Mouse (Mus musculus): ENCODE data around the gene Ifnar2. TPM values are rescaled to one million over a fixed set of nuclear protein-coding genes. Genes with fewer than 3 reads are reported as not detected.

Gene Ifnar2
- polyA plus RNA-seq, 1 experiment from 2014 or later, result 34.0 TPM

- H3K9me3 ChIP-seq (replicated peaks), result no peaks in the 10 kb centered on the region
- peaks cover 6% of the 10 kb centered on the region for H3K4me1 ChIP-seq
- H3K36me3 ChIP-seq, result peaks cover 12% of the 10 kb centered on the region
- 81% methylated on average over 4 of the region's 4 CpGs for WGBS
- H3K4me2 ChIP-seq (replicated peaks), result no peak overlapping the region
- H3K4me3 ChIP-seq, result no peak overlapping the region
- no peaks in the 10 kb centered on the region for H3K27me3 ChIP-seq
- ATAC-seq (ENCODE audit: low FRiP score), result no peak
- no peak overlapping the region for H3K27ac ChIP-seq
- H3K9ac ChIP-seq, result no peak overlapping the region
These were observed 9.0 kb downstream of the Ifnar2 start for GRCm38 (mm10) chr16:91381606-91382005.

- H3K4me1 ChIP-seq, result peaks cover 6% of the 10 kb centered on the region
These were observed 9.7 kb downstream of the Ifnar2 start for GRCm38 (mm10) chr16:91382261-91382790.

GRCm38 (mm10) chr16:91384221-91384620 is 11.6 kb downstream of the Ifnar2 start:
- 87% methylated on average over 4 of the region's 4 CpGs for WGBS
- ATAC-seq (ENCODE audit: low FRiP score), result no peak

More at GRCm38 (mm10) chr16:91382261-91382790, 9.7 kb downstream of the Ifnar2 start:
- Histone ChIP-seq H3K36me3 (peaks cover 19% of the 10 kb centered on the region), H3K27me3 (no peaks in the 10 kb centered on the region), H3K9ac (no peak overlapping the region), H3K4me2 (replicated peaks) (no peak overlapping the region), H3K27ac (no peak overlapping the region), H3K9me3 (replicated peaks) (no peaks in the 10 kb centered on the region), H3K4me3 (no peak overlapping the region)
- 88% methylated on average over 9 of the region's 9 CpGs for WGBS
- ATAC-seq (ENCODE audit: low FRiP score), result no peak

GRCm38 (mm10) chr16:91385621-91386020 is 13.0 kb downstream of the Ifnar2 start:
- Histone ChIP-seq H3K27me3 (no peaks in the 10 kb centered on the region), H3K9ac (no peak overlapping the region), H3K9me3 (replicated peaks) (no peaks in the 10 kb centered on the region), H3K36me3 (peaks cover 40% of the 10 kb centered on the region), H3K4me2 (replicated peaks) (no peak overlapping the region), H3K27ac (no peak overlapping the region), H3K4me3 (no peak overlapping the region), H3K4me1 (no peaks in the 10 kb centered on the region)
- ATAC-seq (ENCODE audit: low FRiP score), result no peak
- WGBS, result 63% methylated on average over 10 of the region's 10 CpGs

More at GRCm38 (mm10) chr16:91384221-91384620, 11.6 kb downstream of the Ifnar2 start:
- no peak overlapping the region for H3K4me2 ChIP-seq (replicated peaks)
- peaks cover 33% of the 10 kb centered on the region for H3K36me3 ChIP-seq
- H3K27me3 ChIP-seq, result no peaks in the 10 kb centered on the region
- H3K9ac ChIP-seq, result no peak overlapping the region
- no peaks in the 10 kb centered on the region for H3K4me1 ChIP-seq
- H3K4me3 ChIP-seq, result no peak overlapping the region
- H3K9me3 ChIP-seq (replicated peaks), result no peaks in the 10 kb centered on the region
- no peak overlapping the region for H3K27ac ChIP-seq

- 89% methylated on average over 10 of the region's 10 CpGs for WGBS
- H3K4me2 ChIP-seq (replicated peaks), result no peak overlapping the region
- no peaks in the 10 kb centered on the region for H3K9me3 ChIP-seq (replicated peaks)
- no peaks in the 10 kb centered on the region for H3K27me3 ChIP-seq
- H3K9ac ChIP-seq, result no peak overlapping the region
- no peak overlapping the region for H3K4me3 ChIP-seq
- no peak for ATAC-seq (ENCODE audit: low FRiP score)
- peaks cover 41% of the 10 kb centered on the region for H3K36me3 ChIP-seq
- no peaks in the 10 kb centered on the region for H3K4me1 ChIP-seq
- H3K27ac ChIP-seq, result no peak overlapping the region
These were observed 14.0 kb downstream of the Ifnar2 start for GRCm38 (mm10) chr16:91386419-91387120.

GRCm38 (mm10) chr16:91387121-91387486 is 14.5 kb downstream of the Ifnar2 start:
- Histone ChIP-seq H3K36me3 (peaks cover 46% of the 10 kb centered on the region), H3K4me1 (no peaks in the 10 kb centered on the region), H3K4me3 (no peak overlapping the region), H3K4me2 (replicated peaks) (no peak overlapping the region), H3K9ac (no peak overlapping the region), H3K27me3 (no peaks in the 10 kb centered on the region), H3K9me3 (replicated peaks) (no peaks in the 10 kb centered on the region), H3K27ac (no peak overlapping the region)
- ATAC-seq (ENCODE audit: low FRiP score), result no peak
- 88% methylated on average over 3 of the region's 3 CpGs for WGBS

GRCm38 (mm10) chr16:91390100-91390499 is 17.5 kb downstream of the Ifnar2 start:
- no peaks in the 10 kb centered on the region for H3K9me3 ChIP-seq (replicated peaks)
- H3K27ac ChIP-seq, result no peak overlapping the region

GRCm38 (mm10) chr16:91391421-91391820 is 18.8 kb downstream of the Ifnar2 start, which contains the start of gene Gm21970:
Gene Gm21970, plus strand, starts transcription at chr16:91391721.
- Histone ChIP-seq H3K4me2 (replicated peaks) (no peak within 1 kb of the TSS), H3K9ac (no peak within 1 kb of the TSS), H3K27me3 (no peaks in the 10 kb centered on the region), H3K4me3 (no peak within 1 kb of the TSS), H3K4me1 (no peaks in the 10 kb centered on the region), H3K27ac (no peak within 1 kb of the TSS), H3K9me3 (replicated peaks) (no peaks in the 10 kb centered on the region), H3K36me3 (peaks cover 63% of the 10 kb centered on the region)
- 89% methylated on average over 5 of the region's 5 CpGs for WGBS
- no peak for ATAC-seq (ENCODE audit: low FRiP score)

More at GRCm38 (mm10) chr16:91390100-91390499, 17.5 kb downstream of the Ifnar2 start:
- no peak overlapping the region for H3K4me3 ChIP-seq
- peaks cover 58% of the 10 kb centered on the region for H3K36me3 ChIP-seq
- H3K4me2 ChIP-seq (replicated peaks), result no peak overlapping the region
- 87% methylated on average over 4 of the region's 4 CpGs for WGBS
- H3K9ac ChIP-seq, result no peak overlapping the region
- no peaks in the 10 kb centered on the region for H3K4me1 ChIP-seq
- no peaks in the 10 kb centered on the region for H3K27me3 ChIP-seq
- no peak for ATAC-seq (ENCODE audit: low FRiP score)

GRCm38 (mm10) chr16:91394826-91395410 is 22.3 kb downstream of the Ifnar2 start:
- no peaks in the 10 kb centered on the region for H3K27me3 ChIP-seq
- ATAC-seq (ENCODE audit: low FRiP score), result no peak
- peaks cover 36% of the 10 kb centered on the region for H3K36me3 ChIP-seq
- no peak overlapping the region for H3K4me3 ChIP-seq
- 0 out of 2 replicates have a peak overlapping the region, but pooled peaks have one; percentile 13 for H3K9ac ChIP-seq
- no peaks in the 10 kb centered on the region for H3K4me1 ChIP-seq
- no peaks in the 10 kb centered on the region for H3K9me3 ChIP-seq (replicated peaks)
- 83% methylated on average over 4 of the region's 4 CpGs for WGBS
- no peak overlapping the region for H3K27ac ChIP-seq
- H3K4me2 ChIP-seq (replicated peaks), result no peak overlapping the region

GRCm38 (mm10) chr16:91395633-91396392 is 23.2 kb downstream of the Ifnar2 start:
- Histone ChIP-seq H3K9me3 (replicated peaks) (no peaks in the 10 kb centered on the region), H3K4me3 (no peak overlapping the region), H3K27me3 (no peaks in the 10 kb centered on the region), H3K4me1 (no peaks in the 10 kb centered on the region), H3K4me2 (replicated peaks) (no peak overlapping the region), H3K9ac (no peak overlapping the region), H3K36me3 (peaks cover 33% of the 10 kb centered on the region), H3K27ac (no peak overlapping the region)
- no peak for ATAC-seq (ENCODE audit: low FRiP score)
- 63% methylated on average over 8 of the region's 8 CpGs for WGBS

GRCm38 (mm10) chr16:91396844-91397537 is 24.4 kb downstream of the Ifnar2 start:
- Histone ChIP-seq H3K4me1 (no peaks in the 10 kb centered on the region), H3K36me3 (peaks cover 29% of the 10 kb centered on the region), H3K4me3 (no peak overlapping the region), H3K27me3 (no peaks in the 10 kb centered on the region), H3K9me3 (replicated peaks) (no peaks in the 10 kb centered on the region), H3K27ac (no peak overlapping the region), H3K4me2 (replicated peaks) (no peak overlapping the region), H3K9ac (no peak overlapping the region)
- WGBS, result 78% methylated on average over 10 of the region's 10 CpGs
- no peak for ATAC-seq (ENCODE audit: low FRiP score)

GRCm38 (mm10) chr16:91398030-91398429 is 25.4 kb downstream of the Ifnar2 start:
- no peaks in the 10 kb centered on the region for H3K9me3 ChIP-seq (replicated peaks)
- no peak overlapping the region for H3K9ac ChIP-seq
- H3K4me3 ChIP-seq, result no peak overlapping the region
- H3K36me3 ChIP-seq, result peaks cover 20% of the 10 kb centered on the region
- WGBS, result 91% methylated on average over 12 of the region's 12 CpGs
- no peak overlapping the region for H3K27ac ChIP-seq
- H3K27me3 ChIP-seq, result no peaks in the 10 kb centered on the region
- H3K4me1 ChIP-seq, result no peaks in the 10 kb centered on the region
- no peak for ATAC-seq (ENCODE audit: low FRiP score)
- no peak overlapping the region for H3K4me2 ChIP-seq (replicated peaks)
